Mouse (Mus musculus) large intestine, adult 2 months (tissue): Measurements from ENCODE around the gene Ccdc13. TPM values are rescaled to one million over a fixed set of nuclear protein-coding genes. Genes with fewer than 3 reads are reported as not detected.

Experiments
- DNase-seq: peaks from one replicate; pipeline ENCODE4 v3.0.0-alpha.2; 2012; ENCODE audit warnings: low read depth, low spot score
- WGBS: fragments of 180-500 bp; shearing (Covaris S2); methylation state at CpG from one replicate; pipeline ENCODE4 v1.1.7; 2018; 5-methylcytosine and 5-hydroxymethylcytosine counted together
- polyA plus RNA-seq: library from polyadenylated mRNA; depleted of rRNA; stranded (reverse); fragments of >200 nt; gene quantifications from 2 replicates; pipeline ENCODE4 v1.2.3, GENCODE M21; 2012; rRNA removed

Ccdc13 gene
- polyA plus RNA-seq, 1 experiment, result 0.30 TPM

DNA sequence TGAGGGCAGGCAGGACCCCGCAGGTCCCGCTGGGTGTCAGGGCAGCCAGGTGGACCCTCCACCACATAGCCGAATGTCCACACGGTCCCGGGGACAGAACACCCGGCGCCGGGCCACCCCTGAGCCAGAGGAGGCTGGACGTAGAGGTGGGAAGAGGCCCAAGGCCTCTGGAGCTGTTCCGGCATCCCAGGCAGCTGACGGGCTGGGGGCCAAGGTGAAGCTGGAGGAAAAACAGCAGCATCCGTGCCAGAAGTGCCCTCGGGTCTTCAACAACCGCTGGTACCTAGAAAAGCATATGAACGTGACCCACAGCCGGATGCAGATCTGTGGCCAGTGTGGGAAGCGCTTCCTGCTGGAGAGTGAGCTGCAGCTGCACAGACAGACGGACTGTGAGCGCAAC lies 75.5 kb downstream of the Ccdc13 start:
- no peak for DNase-seq
- 82% methylated on average over 19 of the region's 19 CpGs for WGBS

GRCm38 (mm10) chr9:121762761-121763160 lies 76.5 kb downstream of the Ccdc13 start:
- WGBS, result 91% methylated on average over 25 of the region's 25 CpGs
- no peak for DNase-seq

GRCm38 (mm10) chr9:121762248-121762647 lies 77.0 kb downstream of the Ccdc13 start:
- DNase-seq, result no peak
- 85% methylated on average over 10 of the region's 10 CpGs for WGBS

GRCm38 (mm10) chr9:121761787-121762186 lies 77.5 kb downstream of the Ccdc13 start:
- DNase-seq, result no peak
- WGBS, result 79% methylated on average over 8 of the region's 8 CpGs

DNA sequence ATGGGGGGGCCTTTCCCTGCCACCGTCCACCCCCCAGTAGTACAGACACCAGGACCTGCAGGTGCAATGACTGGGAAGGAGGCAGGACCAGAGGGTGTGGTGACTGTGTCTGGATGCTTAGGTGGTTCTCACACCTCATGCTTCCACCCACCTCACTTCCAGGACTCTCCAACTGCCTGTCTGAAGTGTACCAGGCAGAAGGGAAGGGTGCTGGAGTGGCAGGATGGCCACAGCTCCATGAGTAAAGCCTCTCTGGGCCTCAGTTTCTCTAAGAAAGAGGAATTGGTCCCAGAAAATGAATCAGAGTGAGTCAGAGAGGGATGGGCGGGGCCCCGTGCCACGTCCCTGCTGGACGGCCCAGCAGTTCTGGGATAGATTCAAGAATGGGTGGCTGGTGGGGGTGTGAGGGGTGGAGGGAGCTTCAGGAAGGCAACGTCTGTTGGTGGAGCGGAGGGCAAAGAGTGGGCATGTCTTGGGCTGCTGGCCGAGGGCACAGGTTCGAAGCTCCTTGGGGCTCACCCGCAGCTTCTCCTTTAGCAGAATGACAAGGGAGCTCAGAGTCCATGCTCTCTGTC lies 78.1 kb downstream of the Ccdc13 start:
- 48% methylated on average over 10 of the region's 10 CpGs for WGBS
- no peak for DNase-seq

- WGBS, result 3% methylated on average over 42 of the region's 43 CpGs
- DNase-seq, result no peak
Measured at GRCm38 (mm10) chr9:121760271-121761090, 78.8 kb downstream of the Ccdc13 start.

DNA sequence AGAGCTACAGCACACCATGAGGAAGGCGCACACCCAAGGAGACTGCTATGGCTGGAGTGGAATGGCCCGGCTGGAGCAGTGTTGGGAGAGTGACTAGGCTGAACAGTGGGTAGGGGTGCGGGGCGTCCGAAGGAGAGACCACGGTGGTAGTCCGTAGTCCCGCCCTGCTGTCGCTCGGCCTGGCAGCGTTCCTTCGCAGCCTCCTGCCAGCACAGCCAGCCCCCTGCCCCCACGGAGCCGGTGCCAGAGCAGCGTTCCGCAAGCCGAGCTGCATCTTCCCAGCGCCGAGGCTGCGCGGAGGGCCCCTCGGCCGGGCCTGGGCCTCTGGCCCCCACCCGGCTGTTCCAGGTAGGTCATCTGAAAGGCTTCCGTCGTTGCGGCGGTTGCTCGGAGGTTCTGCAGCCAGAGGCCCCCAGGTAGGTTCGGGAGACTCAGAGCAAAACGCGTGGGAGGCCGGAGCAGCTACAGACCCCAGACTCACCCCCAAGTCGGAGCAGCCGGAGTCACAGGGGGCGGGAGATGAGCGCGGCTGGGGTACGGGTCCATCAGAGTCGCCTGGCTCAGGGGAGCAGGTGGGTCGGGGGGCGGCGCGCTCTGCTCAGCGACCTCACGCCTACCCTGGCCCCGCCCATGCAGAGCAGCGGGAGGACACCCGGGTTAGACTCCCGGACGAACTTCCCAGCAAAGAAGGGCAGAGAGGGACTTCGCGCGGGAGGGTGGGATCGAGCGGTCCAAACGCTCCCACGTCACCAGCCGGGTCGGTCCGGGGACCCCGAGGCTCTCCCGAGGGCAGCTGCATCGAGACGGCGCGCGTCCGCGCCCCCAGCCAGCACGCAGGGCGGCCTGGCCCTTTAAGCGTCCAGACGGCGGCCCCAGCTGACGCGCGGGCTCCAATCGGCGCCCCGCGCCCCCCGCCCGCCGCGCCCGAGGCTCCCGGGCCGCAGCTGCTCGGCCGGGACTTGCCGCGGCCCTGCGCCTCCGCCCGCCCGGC lies 79.9 kb downstream of the Ccdc13 start, which contains the start of gene Zfp651:
Zfp651 (plus strand) TSS at position 240 of the 991 bp plus-strand sequence.
- 2% methylated on average over 97 of the region's 97 CpGs for WGBS
- DNase-seq, result no peak

- no peak for DNase-seq
- WGBS, result 52% methylated on average over 10 of the region's 10 CpGs
Measured at GRCm38 (mm10) chr9:121757835-121758814, 81.1 kb downstream of the Ccdc13 start.

DNA sequence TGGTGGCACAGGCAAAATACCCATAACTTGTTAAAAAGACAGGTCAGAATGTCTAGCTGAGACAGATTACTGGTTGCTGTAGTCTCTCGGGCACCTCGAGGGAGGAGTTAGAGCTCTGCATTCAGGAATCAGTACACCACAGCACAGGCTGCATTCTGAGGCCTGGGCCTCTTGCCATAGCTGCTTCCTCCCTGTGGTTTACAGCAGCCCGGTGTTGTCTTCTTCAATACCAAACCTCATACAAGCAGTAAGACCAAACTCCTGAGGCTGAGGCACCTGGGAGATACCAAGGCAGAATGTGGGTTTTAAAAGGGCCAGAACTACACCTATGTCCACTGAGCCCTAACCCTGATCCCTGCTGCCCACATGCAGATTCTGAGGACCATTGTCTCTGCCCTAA lies 81.8 kb downstream of the Ccdc13 start:
- WGBS, result 52% methylated on average over 3 of the region's 3 CpGs
- no peak for DNase-seq

DNA sequence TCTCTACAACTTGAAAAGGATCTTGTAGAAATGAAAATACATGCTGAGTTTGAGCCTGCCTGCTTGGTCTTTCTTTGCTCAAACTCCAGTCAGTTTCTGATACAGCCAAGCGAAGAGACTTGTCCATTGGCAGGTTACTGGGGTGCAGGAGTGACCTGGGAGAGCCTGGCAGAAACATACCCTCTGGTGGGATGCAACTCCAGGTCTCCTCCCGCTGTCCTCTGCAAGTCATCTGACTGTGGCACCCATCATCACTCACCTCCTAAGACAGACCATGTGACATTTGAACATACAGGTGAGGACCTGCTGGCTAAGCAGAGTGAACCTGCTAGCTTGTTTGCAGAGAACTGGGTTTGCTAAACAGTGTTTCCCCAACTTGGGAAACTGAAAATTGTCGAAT lies 82.5 kb downstream of the Ccdc13 start:
- DNase-seq, result no peak
- WGBS, result 81% methylated on average over 3 of the region's 3 CpGs

- DNase-seq, result no peak
- 86% methylated on average over 3 of the region's 3 CpGs for WGBS
Measured at GRCm38 (mm10) chr9:121754624-121755023, 84.6 kb downstream of the Ccdc13 start.

DNA sequence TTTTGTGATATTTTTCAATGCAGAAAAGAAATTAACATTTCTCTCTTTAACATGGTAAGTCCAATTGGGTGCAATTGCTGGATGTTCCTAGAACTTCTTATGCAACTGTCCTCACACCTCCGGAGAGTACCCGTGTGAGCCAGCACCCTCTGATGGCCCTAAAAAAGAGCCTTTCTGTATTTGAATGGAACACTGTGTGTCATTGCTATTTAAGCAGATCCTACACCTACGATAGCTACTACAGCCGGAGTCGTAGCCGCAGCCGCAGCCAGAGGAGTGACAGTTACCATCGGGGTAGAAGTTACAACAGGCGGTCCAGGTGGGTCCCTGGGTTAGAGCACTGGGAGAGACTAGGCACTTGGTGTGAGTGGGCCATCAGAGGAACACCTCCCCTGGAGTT lies 86.5 kb downstream of the Ccdc13 start:
- DNase-seq, result no peak
- 91% methylated on average over 9 of the region's 9 CpGs for WGBS

Other genes starting within 250 kb of the Ccdc13 start
- gene Lyzl4, start 197.4 kb downstream of the Ccdc13 start, polyA plus RNA-seq, result 0.09 TPM in 1 of 2 replicates, not detected in the other
- 37.9 and 95.5 TPM in 2 replicates for gene Vipr1, start 196.7 kb downstream of the Ccdc13 start, polyA plus RNA-seq
- gene Sec22c, start 134.0 kb downstream of the Ccdc13 start, polyA plus RNA-seq, result 4.7 and 17.9 TPM in 2 replicates
- 25.3 and 26.0 TPM in 2 replicates for gene Ss18l2, start 129.1 kb downstream of the Ccdc13 start, polyA plus RNA-seq
- gene Nktr, start 120.3 kb downstream of the Ccdc13 start, polyA plus RNA-seq, result 24.5 and 52.2 TPM in 2 replicates
- gene Zfp651, start 80.1 kb downstream of the Ccdc13 start, polyA plus RNA-seq, result 8.1 and 9.4 TPM in 2 replicates
- gene Klhl40, start 61.9 kb downstream of the Ccdc13 start, polyA plus RNA-seq, result 0.06 and 0.11 TPM in 2 replicates
- 4.2 and 4.9 TPM in 2 replicates for gene Hhatl, start 47.0 kb downstream of the Ccdc13 start, polyA plus RNA-seq
- gene Higd1a, start 18.9 kb upstream of the Ccdc13 start, polyA plus RNA-seq, result 18.4 and 29.0 TPM in 2 replicates
- 1.5 TPM in 2 replicates for gene Ackr2, start 58.9 kb upstream of the Ccdc13 start, polyA plus RNA-seq
- gene Cyp8b1, start 76.8 kb upstream of the Ccdc13 start, polyA plus RNA-seq, result 0.07 and 0.09 TPM in 2 replicates
- gene Fam198a, start 111.5 kb upstream of the Ccdc13 start, polyA plus RNA-seq, result 0.72 and 0.86 TPM in 2 replicates
- 8.2 TPM in 2 replicates for gene Pomgnt2, start 157.6 kb upstream of the Ccdc13 start, polyA plus RNA-seq